Mouse (Mus musculus) bone marrow, adult 2 months (tissue): ENCODE results near the gene Stim1.

Experiments used
- CTCF ChIP-seq: fragments of 200-500 bp; IDR thresholded peaks from 2 replicates; pipeline ENCODE4 v1.5.1; 2011; ENCODE audit warnings: low read length, control low read depth; ENCODE audit not compliant: control insufficient read depth, insufficient read depth
- POLR2A ChIP-seq: fragments of 200-500 bp; IDR thresholded peaks from 2 replicates; pipeline ENCODE4 v1.6.1; 2011; ENCODE audit warnings: low read depth, mild to moderate bottlenecking, control low read depth, low read length, borderline replicate concordance; ENCODE audit not compliant: control insufficient read depth

DNA sequence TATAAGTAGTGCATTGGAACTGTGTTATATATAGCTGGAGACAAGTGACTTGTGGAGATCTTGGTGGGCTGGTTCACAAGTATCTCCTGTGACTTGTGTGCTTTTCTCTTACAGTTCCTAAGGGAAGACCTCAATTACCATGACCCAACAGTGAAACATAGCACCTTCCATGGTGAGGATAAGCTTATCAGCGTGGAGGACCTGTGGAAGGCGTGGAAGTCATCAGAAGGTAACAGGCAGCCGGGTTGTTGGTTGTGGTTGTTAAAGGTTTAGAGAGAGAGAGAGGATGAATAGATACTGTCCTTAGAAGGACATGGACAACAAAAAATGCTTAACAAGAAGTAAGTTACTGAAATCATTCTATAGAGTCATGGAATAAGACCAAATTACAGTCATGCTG, 118.4 kb downstream of the Stim1 start:
- TF ChIP-seq POLR2A (no peak), CTCF (no peak)
